Mouse (Mus musculus) hindbrain, embryonic 11.5 days (tissue): ENCODE measurements at regions not wholly inside any gene's neighbourhood (a gene's known extent, or its start where the extent isn't known, plus 50 kb on each side); places are given as distances from the start of the nearest gene placed in this dataset.
"Not testable (repeated sequence)": the region's sequence is repeated elsewhere in the genome, so short reads cannot be mapped to it uniquely, and the experiment has no call there.

Experiments
- ATAC-seq: fragments of 200-750 bp; cut with Nextera tagmentation; 2 replicates; pipeline ENCODE4 v1.8.0; 2017; ENCODE audit warnings: mild to moderate bottlenecking, moderate TSS enrichment, moderate library complexity; ENCODE audit not compliant: low FRiP score
- DNase-seq: peaks from one replicate; pipeline ENCODE4 v3.0.0-alpha.2; 2015; ENCODE audit warnings: low spot score
- H3K27ac ChIP-seq: fragments of 300-500 bp; sonication (generic); 2 replicates; pipeline ENCODE4 v1.5.1; 2014; ENCODE audit warnings: mild to moderate bottlenecking, low read depth, low read length
- H3K27me3 ChIP-seq: fragments of 300-500 bp; sonication (generic); 2 replicates; pipeline ENCODE4 v1.6.1; 2014; ENCODE audit warnings: mild to moderate bottlenecking, low read length, moderate library complexity, mixed read lengths; ENCODE audit not compliant: control insufficient read depth, insufficient read depth
- H3K36me3 ChIP-seq: fragments of 300-500 bp; sonication (generic); 2 replicates; pipeline ENCODE4 v1.6.1; 2014; ENCODE audit warnings: mild to moderate bottlenecking, low read length, moderate library complexity, mixed read lengths; ENCODE audit not compliant: control insufficient read depth, insufficient read depth
- H3K4me1 ChIP-seq: fragments of 300-500 bp; sonication (generic); replicated peaks from 2 replicates; pipeline ENCODE4 v1.6.1; 2014; ENCODE audit warnings: low read length, mixed read lengths; ENCODE audit not compliant: control insufficient read depth, insufficient read depth
- H3K4me2 ChIP-seq: fragments of 300-500 bp; sonication (generic); replicated peaks from 2 replicates; pipeline ENCODE4 v1.6.1; 2014; ENCODE audit warnings: mild to moderate bottlenecking, low read depth, low read length
- H3K4me3 ChIP-seq: fragments of 300-500 bp; sonication (generic); 2 replicates; pipeline ENCODE4 v1.5.1; 2014; ENCODE audit warnings: low read depth, low read length
- H3K9ac ChIP-seq: fragments of 300-500 bp; sonication (generic); 2 replicates; pipeline ENCODE4 v1.6.1; 2014; ENCODE audit warnings: low read depth, low read length
- H3K9me3 ChIP-seq: fragments of 300-500 bp; sonication (generic); 2 replicates; pipeline ENCODE4 v1.6.1; 2016; ENCODE audit warnings: low read length; ENCODE audit not compliant: control insufficient read depth
- WGBS: fragments of 180-500 bp; shearing (Covaris S2); extraction: QIAGEN DNeasy Blood & Tissue Kit; methylation state at CpG from one replicate; pipeline ENCODE4 v1.1.7; 2014; 5-methylcytosine and 5-hydroxymethylcytosine counted together

GRCm38 (mm10) chr8:35087070-35087469, 678.5 kb upstream of the Gm19410 start:
- Histone ChIP-seq H3K27me3 (no peaks in the 10 kb centered on the region), H3K4me2 (no peak overlapping the region), H3K9me3 (no peaks in the 10 kb centered on the region), H3K36me3 (no peaks in the 10 kb centered on the region), H3K4me3 (no peak overlapping the region), H3K27ac (no peak overlapping the region), H3K4me1 (no peaks in the 10 kb centered on the region), H3K9ac (no peak overlapping the region)
- no peak for ATAC-seq
- WGBS, result 90% methylated on average over 2 of the region's 2 CpGs
- DNase-seq, result no peak

GRCm38 (mm10) chr8:35088380-35089244, 677.0 kb upstream of the Gm19410 start:
- Histone ChIP-seq H3K27me3 (no peaks in the 10 kb centered on the region), H3K4me3 (no peak overlapping the region), H3K9ac (no peak overlapping the region), H3K36me3 (no peaks in the 10 kb centered on the region), H3K27ac (no peak overlapping the region), H3K4me1 (no peaks in the 10 kb centered on the region), H3K4me2 (no peak overlapping the region), H3K9me3 (no peaks in the 10 kb centered on the region)
- ATAC-seq (peak; percentile 78; the same call in 1 of the 2 replicates), DNase-seq (peak; percentile 10)
- WGBS, result 66% methylated on average over 18 of the region's 18 CpGs

GRCm38 (mm10) chr8:35089519-35089918, 676.1 kb upstream of the Gm19410 start:
- Histone ChIP-seq H3K27ac (no peak overlapping the region), H3K27me3 (no peaks in the 10 kb centered on the region), H3K9me3 (no peaks in the 10 kb centered on the region), H3K4me2 (no peak overlapping the region), H3K4me3 (no peak overlapping the region), H3K9ac (no peak overlapping the region), H3K4me1 (no peaks in the 10 kb centered on the region), H3K36me3 (no peaks in the 10 kb centered on the region)
- no peak for DNase-seq
- ATAC-seq, result no peak
- 90% methylated on average over 8 of the region's 8 CpGs for WGBS

- Histone ChIP-seq H3K4me3 (no peak overlapping the region), H3K4me1 (no peaks in the 10 kb centered on the region), H3K36me3 (no peaks in the 10 kb centered on the region), H3K27ac (no peak overlapping the region), H3K4me2 (no peak overlapping the region), H3K9ac (no peak overlapping the region), H3K27me3 (no peaks in the 10 kb centered on the region), H3K9me3 (no peaks in the 10 kb centered on the region)
- 84% methylated on average over 5 of the region's 5 CpGs for WGBS
- DNase-seq (no peak), ATAC-seq (no peak)
Observed at GRCm38 (mm10) chr8:35101701-35102100, 663.9 kb upstream of the Gm19410 start.

- H3K36me3 ChIP-seq, H3K27ac ChIP-seq: not testable (repeated sequence)
Observed at GRCm38 (mm10) chr8:35102102-35102501, 663.5 kb upstream of the Gm19410 start.

GRCm38 (mm10) chr8:35104465-35104876, 661.1 kb upstream of the Gm19410 start:
- H3K27ac ChIP-seq, H3K27me3 ChIP-seq, H3K36me3 ChIP-seq, H3K9me3 ChIP-seq, DNase-seq, H3K4me2 ChIP-seq, H3K4me3 ChIP-seq, H3K9ac ChIP-seq, H3K4me1 ChIP-seq, ATAC-seq: not testable (repeated sequence)

More at GRCm38 (mm10) chr8:35102102-35102501, 663.5 kb upstream of the Gm19410 start:
- not testable (repeated sequence) for H3K4me3 ChIP-seq, H3K4me2 ChIP-seq, H3K27me3 ChIP-seq, DNase-seq, ATAC-seq, H3K4me1 ChIP-seq, H3K9me3 ChIP-seq, H3K9ac ChIP-seq
- 94% methylated on average over 3 of the region's 3 CpGs for WGBS

GRCm38 (mm10) chr8:35109506-35110217, 655.9 kb upstream of the Gm19410 start:
- DNase-seq (no peak), ATAC-seq (no peak)
- H3K36me3 ChIP-seq, result no peaks in the 10 kb centered on the region
- H3K4me1 ChIP-seq, result no peaks in the 10 kb centered on the region
- H3K9me3 ChIP-seq, result no peaks in the 10 kb centered on the region
- no peak overlapping the region for H3K27ac ChIP-seq
- no peaks in the 10 kb centered on the region for H3K27me3 ChIP-seq
- no peak overlapping the region for H3K4me2 ChIP-seq
- no peak overlapping the region for H3K4me3 ChIP-seq
- 86% methylated on average over 27 of the region's 27 CpGs for WGBS
- no peak overlapping the region for H3K9ac ChIP-seq

- no peak for ATAC-seq
- no peak for DNase-seq
- Histone ChIP-seq H3K27ac (no peak overlapping the region), H3K36me3 (no peaks in the 10 kb centered on the region), H3K4me2 (no peak overlapping the region), H3K4me1 (no peaks in the 10 kb centered on the region), H3K4me3 (no peak overlapping the region), H3K9ac (no peak overlapping the region), H3K27me3 (no peaks in the 10 kb centered on the region), H3K9me3 (no peaks in the 10 kb centered on the region)
- 93% methylated on average over 8 of the region's 8 CpGs for WGBS
Observed at GRCm38 (mm10) chr8:35110286-35110685, 655.3 kb upstream of the Gm19410 start.

GRCm38 (mm10) chr8:35111130-35111529, 654.5 kb upstream of the Gm19410 start:
- Histone ChIP-seq H3K36me3 (no peaks in the 10 kb centered on the region), H3K27me3 (no peaks in the 10 kb centered on the region)

More at GRCm38 (mm10) chr8:35111130-35111529, 654.5 kb upstream of the Gm19410 start:
- H3K9ac ChIP-seq, result no peak overlapping the region
- H3K4me2 ChIP-seq, result no peak overlapping the region
- 74% methylated on average over 7 of the region's 7 CpGs for WGBS
- no peak overlapping the region for H3K4me3 ChIP-seq
- ATAC-seq (no peak), DNase-seq (no peak)
- H3K27ac ChIP-seq, result no peak overlapping the region
- no peaks in the 10 kb centered on the region for H3K4me1 ChIP-seq
- H3K9me3 ChIP-seq, result no peaks in the 10 kb centered on the region
